In genomic region chr5:37088342-37089108, GRCm38 (mm10) we compare ENCODE assay signal across 23 mouse cellular contexts. TPM values are rescaled to one million over a fixed set of nuclear protein-coding genes. Genes with fewer than 3 reads are reported as not detected.
DNase-seq lines count a peak whose midpoint lies in the region; ATAC-seq and TF ChIP-seq lines count a peak whose summit lies in the region.
"Had no signal": no experiment of that assay in that cellular context is flagged by ENCODE, and none has a peak within 500 bp of the region (broad histone marks: within the 10 kb centered on the region; RNA-seq: fewer than 3 reads in every experiment).

No protein-coding gene starts in this region.

- in situ Hi-C loops in ES-E14 (cut with MboI; ENCODE audit: low sequenced_read_pairs in 2 of 2, unreplicated experiment in 2 of 2) = no loop called here

- H3K4me1 ChIP-seq in ES-E14 (ENCODE audit: control insufficient read depth in 2 of 2, insufficient read depth in 2 of 2, low read length in 2 of 2, poor library complexity in 1 of 2) = peaks cover 10 to 25% of the 10 kb centered on the region in 2 experiments; a peak in 3 of 4 replicates
- peaks cover 13% of the 10 kb centered on the region for H3K4me1 ChIP-seq in intestine, embryonic 16.5 days (ENCODE audit: control insufficient read depth, insufficient read depth, low read length)
- H3K4me1 ChIP-seq in stomach, embryonic 14.5 days (ENCODE audit: control insufficient read depth, insufficient read depth, low read length) = 0 out of 2 replicates have a peak, but pooled peaks cover 6% of the 10 kb centered on the region
- H3K4me1 ChIP-seq: liver, embryonic 15.5 days had no signal

- 24% methylated on average over 1 of the region's 1 CpGs for WGBS in intestine, embryonic 16.5 days
- WGBS in stomach, embryonic 14.5 days = 27% methylated on average over 1 of the region's 1 CpGs

- ATAC-seq in intestine, embryonic 16.5 days = peak; percentile 90
- ATAC-seq in stomach, embryonic 14.5 days (ENCODE audit: insufficient number of reproducible peaks, insufficient read depth, low FRiP score, low read depth) = peak; percentile 35; the same call in 1 of the 2 replicates
- no peak for ATAC-seq in frontal cortex, adult (ENCODE audit: low TSS enrichment)
- ATAC-seq: forebrain, embryonic 14.5 days; lung, postnatal 0 days had no signal

- intact Hi-C loops in gastrocnemius, postnatal 14 days (cut with DNase I; ENCODE audit: low total_unique reads) = no loop called here

- no peak overlapping the region for H3K4me3 ChIP-seq in ES-E14 (ENCODE audit: insufficient read depth in 1 of 2, low read depth in 1 of 2, low read length in 2 of 2, poor library complexity in 1 of 2, severe bottlenecking in 1 of 2)
- no peak overlapping the region for H3K4me3 ChIP-seq in intestine, embryonic 16.5 days (ENCODE audit: low read length)
- no peak overlapping the region for H3K4me3 ChIP-seq in stomach, embryonic 14.5 days (ENCODE audit: low read depth, low read length)
- H3K4me3 ChIP-seq: embryonic facial prominence, embryonic 13.5 days; heart, embryonic 15.5 days; kidney, embryonic 15.5 days; limb, embryonic 15.5 days; liver, embryonic 15.5 days had no signal

- peaks cover 14% of the 10 kb centered on the region; the same call in 1 of the 2 replicates for H3K27me3 ChIP-seq in intestine, embryonic 16.5 days (replicated peaks; ENCODE audit: control insufficient read depth, insufficient read depth, low read length)
- H3K27me3 ChIP-seq in stomach, embryonic 14.5 days (ENCODE audit: control insufficient read depth, insufficient read depth, low read length) = 0 out of 2 replicates have a peak, but pooled peaks cover 10% of the 10 kb centered on the region

- H3K36me3 ChIP-seq in ES-E14 (ENCODE audit: control insufficient read depth, insufficient read depth, low read length, poor library complexity, severe bottlenecking) = peaks cover 4% of the 10 kb centered on the region; the same call in 1 of the 2 replicates
- no peaks in the 10 kb centered on the region for H3K36me3 ChIP-seq in intestine, embryonic 16.5 days (ENCODE audit: control insufficient read depth, insufficient read depth, low read length)
- H3K36me3 ChIP-seq in stomach, embryonic 14.5 days (ENCODE audit: control insufficient read depth, insufficient read depth, low read length) = no peaks in the 10 kb centered on the region
- H3K36me3 ChIP-seq: embryonic facial prominence, embryonic 13.5 days; heart, embryonic 15.5 days; kidney, embryonic 15.5 days; limb, embryonic 15.5 days; liver, embryonic 15.5 days had no signal

- H3K4me2 ChIP-seq in intestine, embryonic 16.5 days (ENCODE audit: low read depth, low read length) = peak overlapping the region; percentile 6
- H3K4me2 ChIP-seq in stomach, embryonic 14.5 days (replicated peaks; ENCODE audit: low read depth, low read length) = no peak overlapping the region
- H3K4me2 ChIP-seq: embryonic facial prominence, embryonic 13.5 days; heart, embryonic 15.5 days; kidney, embryonic 15.5 days; limb, embryonic 15.5 days; liver, embryonic 15.5 days; midbrain, embryonic 11.5 days had no signal

- H3K9ac ChIP-seq in ES-E14 (ENCODE audit: insufficient read depth, low read depth, low read length, poor library complexity, severe bottlenecking) = no peak overlapping the region
- no peak overlapping the region for H3K9ac ChIP-seq in intestine, embryonic 16.5 days (ENCODE audit: low read depth, low read length)
- H3K9ac ChIP-seq in stomach, embryonic 14.5 days (replicated peaks; ENCODE audit: low read depth, low read length) = no peak overlapping the region
- H3K9ac ChIP-seq: embryonic facial prominence, embryonic 13.5 days; heart, embryonic 15.5 days; kidney, embryonic 15.5 days; limb, embryonic 15.5 days; liver, embryonic 15.5 days had no signal

- H3K9me3 ChIP-seq in ES-E14 (ENCODE audit: control insufficient read depth, insufficient read depth, low read depth, low read length) = no peaks in the 10 kb centered on the region
- no peaks in the 10 kb centered on the region for H3K9me3 ChIP-seq in intestine, embryonic 16.5 days (ENCODE audit: control insufficient read depth, low read length)
- H3K9me3 ChIP-seq in stomach, embryonic 14.5 days (ENCODE audit: control insufficient read depth, low read depth, low read length) = no peaks in the 10 kb centered on the region
- H3K9me3 ChIP-seq: embryonic facial prominence, embryonic 13.5 days; heart, embryonic 15.5 days; kidney, embryonic 15.5 days; limb, embryonic 15.5 days; liver, embryonic 15.5 days had no signal

- H3K27ac ChIP-seq in ES-E14 (ENCODE audit: insufficient read depth, low read depth, low read length, poor library complexity, severe bottlenecking) = no peak overlapping the region
- H3K27ac ChIP-seq in intestine, embryonic 16.5 days (ENCODE audit: low read length) = peak overlapping the region; percentile 79
- no peak overlapping the region for H3K27ac ChIP-seq in stomach, embryonic 14.5 days (ENCODE audit: low read length)
- H3K27ac ChIP-seq: embryonic facial prominence, embryonic 13.5 days; heart, embryonic 15.5 days; kidney, embryonic 15.5 days; limb, embryonic 15.5 days; liver, embryonic 15.5 days had no signal

- DNase-seq in B cell, adult 2 months = peak; percentile 28 to 44
- DNase-seq in ES-E14 (ENCODE audit: low read depth, low spot score) = peak; percentile 59
- no peak for DNase-seq in right cerebral cortex, postnatal 36 days (ENCODE audit: low spot score in 2 of 2)
- DNase-seq in embryo, embryonic 10 days (ENCODE audit: low spot score) = no peak
- DNase-seq in gastrocnemius, postnatal 14 days = no peak
- DNase-seq: adrenal gland, adult 8-10 months; cerebellum, adult 8-10 months; gastrocnemius, postnatal 25 days; layer of hippocampus, postnatal 36 days; right cerebral cortex, adult 18-20 months had no signal

TF ChIP-seq in ES-E14, 5 proteins besides CTCF, POLR2A, EP300 and RAD21:
- TF ChIP-seq CHD2 (IDR thresholded peaks at IDR 0.05; ENCODE audit: low read depth, low read length) (no peak), MAFK (IDR thresholded peaks at IDR 0.05; ENCODE audit: insufficient read depth, low read depth, low read length) (no peak), ZC3H11A (IDR thresholded peaks at IDR 0.05; ENCODE audit: borderline replicate concordance, low read depth, low read length) (no peak), HCFC1 (IDR thresholded peaks at IDR 0.05; ENCODE audit: borderline replicate concordance, insufficient read depth, low read length) (no peak), ZNF384 (IDR thresholded peaks at IDR 0.05; ENCODE audit: low read depth, low read length) (no peak)
TF ChIP-seq in ES-E14: peak in this region for 0.

RNA-seq across cellular contexts. Expression of gene Gm1043, which starts 3.4 kb away (rescaled TPM):
- total RNA-seq in ES-E14 (2012; rRNA removed) = 0.05 TPM in 1 of 2 replicates, not detected in the other
- polyA plus RNA-seq in intestine, embryonic 16.5 days (2015; fragmentation: Nextera tagmentation; extraction: Ambion mirVana) = 0.04 and 0.06 TPM in 2 replicates
- 0.12 TPM in 1 of 2 replicates, not detected in the other for polyA plus RNA-seq in stomach, embryonic 14.5 days (2014; fragmentation: Nextera tagmentation; extraction: Ambion mirVana)
- total RNA-seq in gastrocnemius, postnatal 14 days (2021) = not detected
- total RNA-seq: gastrocnemius, postnatal 25 days; hematopoietic stem cell, adult 5-6 weeks; MEL had no signal
- polyA plus RNA-seq: embryonic facial prominence, embryonic 13.5 days; heart, embryonic 15.5 days; kidney, embryonic 15.5 days; liver, embryonic 15.5 days; lung, postnatal 0 days had no signal

Comparison
In these comparisons a context has a peak if more than half of its experiments do, and no peak if none do; other contexts are left out.
1. DNase-seq: peak in B cell, adult 2 months (2 of 2) and ES-E14 (single experiment); none in right cerebral cortex, postnatal 36 days (0 of 2), embryo, embryonic 10 days (single experiment) and gastrocnemius, postnatal 14 days (single experiment).